Mouse (Mus musculus): ENCODE measurements at regions not wholly inside any gene's neighbourhood (a gene's known extent, or its start where the extent isn't known, plus 50 kb on each side); places are given as distances from the start of the nearest gene placed in this dataset.

DNA sequence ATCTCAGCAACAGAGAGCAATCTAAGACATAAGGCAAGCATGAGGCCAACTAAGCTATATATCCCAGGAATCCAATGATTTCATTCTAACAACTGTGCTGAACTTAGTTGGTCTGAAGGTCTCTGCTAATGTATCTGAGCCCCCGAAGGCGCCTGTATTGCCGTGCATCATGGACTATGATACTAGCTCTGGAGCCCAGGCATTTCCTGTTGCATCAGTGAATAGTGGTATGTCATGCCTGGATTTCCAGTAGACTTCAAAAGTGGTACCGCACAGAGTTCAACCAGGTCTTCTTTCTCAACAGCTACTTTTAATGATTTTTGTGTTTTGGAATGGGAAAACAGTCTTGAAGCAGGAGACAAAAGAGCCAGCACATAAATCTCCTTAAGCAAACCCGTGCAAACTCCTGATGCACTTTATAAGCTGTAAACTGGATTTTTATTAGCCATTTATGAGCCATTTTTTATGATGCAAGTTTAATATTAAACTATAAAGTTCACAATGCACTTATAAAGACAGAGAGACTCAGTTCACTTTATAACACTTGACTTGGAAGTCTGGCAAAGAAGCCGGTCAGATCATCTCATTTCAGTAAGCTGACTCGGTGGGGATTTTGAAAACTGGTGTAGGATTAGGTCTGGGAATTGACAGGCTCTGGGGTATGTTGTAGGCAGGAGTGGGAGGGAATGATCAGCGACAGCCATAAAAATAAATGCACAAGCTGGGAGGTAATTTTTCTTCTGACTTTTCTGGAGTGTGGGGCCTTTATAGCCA lies 646.8 kb upstream of the Auts2 start:
- Histone ChIP-seq H3K9me3 (replicated peaks) (no peaks in the 10 kb centered on the region), H3K36me3 (no peaks in the 10 kb centered on the region), H3K9ac (no peak overlapping the region), H3K27ac (no peak overlapping the region), H3K4me2 (no peak overlapping the region), H3K4me1 (replicated peaks) (no peaks in the 10 kb centered on the region), H3K27me3 (no peaks in the 10 kb centered on the region), H3K4me3 (replicated peaks) (no peak overlapping the region)
- WGBS (ENCODE audit: insufficient replicate concordance), result 65% methylated on average over 8 of the region's 8 CpGs
- ATAC-seq (ENCODE audit: low read depth) (no peak), DNase-seq (no peak)

DNA sequence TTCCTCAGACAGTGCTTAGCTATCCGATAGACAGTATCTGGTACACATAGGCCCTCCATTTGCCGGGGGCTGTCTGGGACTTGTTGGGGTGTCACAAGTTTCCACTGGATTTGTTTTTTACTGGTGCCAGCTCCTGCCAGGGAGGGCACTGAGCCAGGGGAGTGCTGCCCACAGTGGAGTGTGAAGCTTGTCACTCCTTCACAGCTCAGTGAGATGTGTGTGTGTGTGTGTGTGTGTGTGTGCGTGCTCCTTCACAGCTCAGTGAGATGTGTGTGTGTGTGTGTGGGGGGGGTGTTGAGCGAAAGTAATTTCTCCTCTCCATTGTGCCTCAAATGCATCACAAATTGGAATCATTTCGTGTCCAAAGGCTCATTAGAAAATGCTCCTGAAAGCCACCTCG lies 632.5 kb upstream of the Auts2 start:
- no peak for ATAC-seq (ENCODE audit: low read depth)
- no peak for DNase-seq
- Histone ChIP-seq H3K9ac (no peak overlapping the region), H3K27me3 (no peaks in the 10 kb centered on the region), H3K27ac (no peak overlapping the region), H3K36me3 (no peaks in the 10 kb centered on the region), H3K4me2 (no peak overlapping the region), H3K4me1 (replicated peaks) (no peaks in the 10 kb centered on the region), H3K4me3 (replicated peaks) (no peak overlapping the region), H3K9me3 (replicated peaks) (no peaks in the 10 kb centered on the region)
- WGBS (ENCODE audit: insufficient replicate concordance), result 66% methylated on average over 6 of the region's 6 CpGs

DNA sequence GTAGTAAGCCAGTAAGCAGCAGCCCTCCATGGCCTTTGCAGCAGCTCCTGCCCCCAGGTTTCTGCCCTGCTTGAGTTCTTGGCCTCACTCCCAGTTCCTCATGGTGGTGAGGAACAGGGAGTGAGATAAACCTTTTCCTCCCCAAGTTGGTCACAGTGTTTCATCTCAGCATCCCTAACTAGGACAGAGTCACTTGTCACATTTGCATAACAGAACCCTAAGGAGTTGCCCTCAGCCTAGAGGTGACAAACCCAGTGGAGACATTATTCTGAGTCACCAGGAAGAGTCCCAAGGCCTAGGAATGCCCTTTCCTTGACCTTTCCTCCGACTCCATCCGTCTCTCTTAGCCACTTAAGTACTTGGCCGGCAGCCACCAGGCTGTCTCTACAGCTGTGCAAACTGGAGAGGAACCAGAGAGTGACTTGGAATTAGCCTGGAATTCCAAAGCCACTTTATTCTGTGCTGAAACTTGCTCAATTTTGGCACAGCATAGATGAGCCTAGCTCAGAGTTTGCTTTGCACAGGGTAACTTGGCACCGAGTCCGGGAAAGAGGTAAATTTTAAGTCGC lies 630.1 kb upstream of the Auts2 start:
- no peak for ATAC-seq (ENCODE audit: low read depth)
- no peak overlapping the region for H3K4me2 ChIP-seq
- H3K27me3 ChIP-seq, result no peaks in the 10 kb centered on the region
- no peaks in the 10 kb centered on the region for H3K4me1 ChIP-seq (replicated peaks)
- no peak overlapping the region for H3K4me3 ChIP-seq (replicated peaks)
- 56% methylated on average over 6 of the region's 6 CpGs for whole genome bisulfite sequencing (ENCODE audit: insufficient replicate concordance)
- no peak for DNase-seq
- H3K27ac ChIP-seq, result no peak overlapping the region
- no peaks in the 10 kb centered on the region for H3K36me3 ChIP-seq
- no peaks in the 10 kb centered on the region for H3K9me3 ChIP-seq (replicated peaks)
- no peak overlapping the region for H3K9ac ChIP-seq

DNA sequence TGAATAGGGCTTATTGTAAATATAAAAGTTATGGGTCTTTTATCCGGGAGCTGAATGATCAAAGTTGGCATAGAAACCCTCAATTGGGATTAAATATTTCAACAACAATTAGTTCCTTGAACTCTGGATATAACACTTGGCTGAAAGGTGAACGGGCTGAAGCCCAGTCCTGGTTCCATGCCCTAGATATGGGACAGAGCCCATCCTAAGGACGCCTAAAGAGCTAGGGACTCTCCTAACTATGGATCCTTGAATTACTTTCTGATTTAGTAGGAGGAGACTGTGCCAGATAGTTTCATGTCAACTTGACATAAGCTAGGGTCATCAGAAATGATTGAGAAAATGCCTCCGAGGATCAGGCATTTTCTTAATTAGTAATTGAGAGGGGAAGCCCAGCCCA lies 629.5 kb upstream of the Auts2 start:
- Histone ChIP-seq H3K9ac (no peak overlapping the region), H3K9me3 (replicated peaks) (no peaks in the 10 kb centered on the region), H3K27ac (no peak overlapping the region), H3K27me3 (no peaks in the 10 kb centered on the region), H3K36me3 (no peaks in the 10 kb centered on the region), H3K4me3 (replicated peaks) (no peak overlapping the region), H3K4me1 (replicated peaks) (no peaks in the 10 kb centered on the region), H3K4me2 (no peak overlapping the region)
- 54% methylated on average over 4 of the region's 4 CpGs for WGBS (ENCODE audit: insufficient replicate concordance)
- ATAC-seq (ENCODE audit: low read depth) (no peak), DNase-seq (no peak)

DNA sequence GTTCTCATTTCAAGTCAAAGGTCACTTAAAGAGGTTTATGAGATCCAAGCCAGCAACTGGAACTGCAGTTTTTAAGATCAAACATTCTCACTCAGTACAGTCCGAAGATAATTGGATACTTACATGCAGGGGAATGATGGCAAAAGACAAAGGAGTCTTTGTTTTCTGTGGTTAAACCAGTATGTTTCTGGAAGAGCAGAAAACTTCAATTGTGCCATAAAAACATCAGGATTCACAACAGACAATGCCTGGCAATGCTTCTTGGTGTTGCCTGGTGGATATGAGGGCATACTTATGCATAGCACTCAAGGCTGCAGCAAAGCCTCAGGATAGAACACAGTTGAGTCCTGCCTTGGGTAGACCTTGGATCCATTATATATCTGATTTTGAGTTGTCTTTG lies 628.1 kb upstream of the Auts2 start:
- no peaks in the 10 kb centered on the region for H3K36me3 ChIP-seq
- H3K27me3 ChIP-seq, result no peaks in the 10 kb centered on the region
- H3K9ac ChIP-seq, result no peak overlapping the region
- no peaks in the 10 kb centered on the region for H3K4me1 ChIP-seq (replicated peaks)
- no peak overlapping the region for H3K4me2 ChIP-seq
- H3K27ac ChIP-seq, result no peak overlapping the region
- DNase-seq (no peak), ATAC-seq (ENCODE audit: low read depth) (no peak)
- no peak overlapping the region for H3K4me3 ChIP-seq (replicated peaks)
- no peaks in the 10 kb centered on the region for H3K9me3 ChIP-seq (replicated peaks)
- 49% methylated on average over 1 of the region's 1 CpGs for WGBS (ENCODE audit: insufficient replicate concordance)

DNA sequence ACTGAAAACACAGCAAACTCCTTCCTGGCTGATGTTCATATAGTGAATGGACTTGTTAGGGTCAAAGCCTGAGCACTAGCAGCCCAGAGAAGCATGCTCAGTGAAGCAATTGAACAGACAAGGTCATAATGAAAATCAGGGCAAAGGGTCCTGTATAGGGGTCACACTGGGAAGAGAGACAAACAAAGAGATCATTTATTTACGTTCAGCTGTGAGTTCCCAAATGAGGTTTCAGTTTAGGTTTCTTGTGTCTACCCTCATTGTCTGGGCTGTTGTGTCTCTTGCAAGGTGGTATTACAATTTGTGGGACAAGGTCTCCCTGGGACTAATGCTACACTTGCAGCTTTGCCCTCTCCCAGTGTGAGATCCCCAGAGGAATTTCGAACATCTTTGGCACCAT lies 624.4 kb upstream of the Auts2 start:
- 50% methylated on average over 2 of the region's 2 CpGs for WGBS (ENCODE audit: insufficient replicate concordance)
- H3K27ac ChIP-seq, result no peak overlapping the region
- H3K9ac ChIP-seq, result no peak overlapping the region
- no peak for ATAC-seq (ENCODE audit: low read depth)
- DNase-seq, result no peak
- H3K4me1 ChIP-seq (replicated peaks), result no peaks in the 10 kb centered on the region
- H3K4me3 ChIP-seq (replicated peaks), result no peak overlapping the region
- H3K9me3 ChIP-seq (replicated peaks), result 0 out of 2 replicates have a peak, but pooled peaks cover 11% of the 10 kb centered on the region
- H3K27me3 ChIP-seq, result no peaks in the 10 kb centered on the region
- H3K4me2 ChIP-seq, result no peak overlapping the region
- H3K36me3 ChIP-seq, result no peaks in the 10 kb centered on the region

DNA sequence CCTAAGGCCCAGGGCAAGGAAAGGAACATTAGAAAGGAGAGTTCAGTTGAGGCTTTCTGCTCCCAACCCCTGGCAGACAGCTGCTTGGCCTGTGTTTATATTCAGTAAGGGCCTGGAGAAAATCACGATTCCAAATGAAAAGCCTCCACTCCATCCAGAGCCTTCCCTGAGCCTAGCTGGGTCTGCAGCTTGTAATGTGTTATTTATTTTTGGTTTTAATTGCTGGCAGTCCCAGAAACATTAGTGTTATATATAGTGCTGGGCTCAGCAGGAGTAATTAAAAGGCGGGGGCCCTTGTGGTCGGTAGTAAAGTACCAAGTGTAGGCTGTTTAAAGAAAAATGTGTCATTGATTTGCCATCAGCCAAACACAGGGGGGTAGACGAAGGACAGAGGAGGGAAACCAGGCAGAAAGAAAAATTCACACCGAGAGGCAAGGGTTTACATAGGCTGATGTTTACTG lies 623.9 kb upstream of the Auts2 start:
- H3K9ac ChIP-seq, result no peak overlapping the region
- H3K4me3 ChIP-seq (replicated peaks), result no peak overlapping the region
- H3K27ac ChIP-seq, result no peak overlapping the region
- no peak for DNase-seq
- H3K9me3 ChIP-seq (replicated peaks), result 0 out of 2 replicates have a peak, but pooled peaks cover 11% of the 10 kb centered on the region
- H3K4me2 ChIP-seq, result no peak overlapping the region
- 41% methylated on average over 5 of the region's 5 CpGs for WGBS (ENCODE audit: insufficient replicate concordance)
- no peaks in the 10 kb centered on the region for H3K36me3 ChIP-seq
- ATAC-seq (ENCODE audit: low read depth), result no peak
- H3K4me1 ChIP-seq (replicated peaks), result no peaks in the 10 kb centered on the region
- H3K27me3 ChIP-seq, result no peaks in the 10 kb centered on the region

DNA sequence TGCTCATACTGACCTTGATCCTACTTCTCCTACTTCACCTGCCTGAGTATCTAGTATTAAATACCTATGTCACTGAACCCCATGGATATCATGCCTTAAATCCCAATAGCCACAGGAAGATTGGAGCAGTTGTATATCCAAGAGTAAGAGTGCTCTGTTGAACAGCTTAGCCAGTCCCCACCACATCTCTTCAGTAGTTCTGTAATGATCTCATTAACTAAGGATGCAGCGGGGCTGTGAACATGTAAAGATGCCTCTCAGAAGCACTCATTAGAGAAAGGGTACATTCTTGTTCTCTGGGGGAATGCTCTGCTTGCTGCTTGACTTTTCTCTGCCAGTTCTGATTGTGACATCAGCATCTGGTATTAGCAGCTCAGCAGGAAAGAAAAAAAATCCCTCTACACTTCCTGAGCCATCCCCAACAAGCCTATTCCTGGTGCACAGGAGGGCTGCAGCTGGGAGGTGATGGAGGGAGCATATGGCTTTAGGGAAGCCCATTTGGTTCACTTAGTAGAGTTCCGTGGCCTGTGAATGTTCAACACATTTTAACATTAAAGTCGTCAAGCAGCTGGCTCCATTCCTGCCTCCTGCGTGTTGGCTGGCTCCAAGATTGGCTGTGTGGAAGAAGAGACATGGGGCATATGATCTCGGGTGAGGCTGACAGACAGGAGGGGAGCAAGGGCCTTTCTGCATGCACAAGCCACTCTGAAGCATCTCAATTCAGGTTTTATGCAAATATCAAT lies 613.1 kb upstream of the Auts2 start:
- Histone ChIP-seq H3K36me3 (no peaks in the 10 kb centered on the region), H3K4me3 (replicated peaks) (no peak overlapping the region), H3K27me3 (no peaks in the 10 kb centered on the region), H3K27ac (no peak overlapping the region), H3K4me1 (replicated peaks) (no peaks in the 10 kb centered on the region), H3K4me2 (no peak overlapping the region), H3K9ac (no peak overlapping the region), H3K9me3 (replicated peaks) (peaks cover 4% of the 10 kb centered on the region; the same call in 1 of the 2 replicates)
- WGBS (ENCODE audit: insufficient replicate concordance), result 41% methylated on average over 5 of the region's 5 CpGs
- DNase-seq, result no peak
- no peak for ATAC-seq (ENCODE audit: low read depth)

DNA sequence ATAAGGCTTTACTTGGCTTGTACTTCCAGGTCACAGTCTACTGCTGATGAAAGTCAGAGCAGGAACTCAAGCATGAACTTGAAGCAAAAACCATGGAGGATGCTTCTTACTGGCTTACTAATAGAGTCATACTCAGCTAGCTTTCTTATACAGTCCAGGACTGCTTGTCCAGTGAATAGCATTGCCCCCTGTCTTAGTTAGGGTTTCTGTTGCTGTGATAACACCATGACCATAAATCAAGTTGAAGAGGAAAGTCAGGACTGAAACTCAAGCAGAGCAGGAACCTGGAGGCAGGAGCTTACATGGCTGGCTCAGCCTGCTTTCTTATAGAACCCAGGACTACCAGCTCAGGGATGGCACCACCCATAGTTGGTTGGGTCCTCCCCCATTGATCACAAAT lies 602.9 kb upstream of the Auts2 start:
- H3K9ac ChIP-seq, result no peak overlapping the region
- no peaks in the 10 kb centered on the region for H3K4me1 ChIP-seq (replicated peaks)
- H3K27ac ChIP-seq, result no peak overlapping the region
- no peaks in the 10 kb centered on the region for H3K36me3 ChIP-seq
- H3K4me3 ChIP-seq (replicated peaks), result no peak overlapping the region
- H3K27me3 ChIP-seq, result no peaks in the 10 kb centered on the region
- DNase-seq (no peak), ATAC-seq (ENCODE audit: low read depth) (no peak)
- no peaks in the 10 kb centered on the region for H3K9me3 ChIP-seq (replicated peaks)
- H3K4me2 ChIP-seq, result no peak overlapping the region

DNA sequence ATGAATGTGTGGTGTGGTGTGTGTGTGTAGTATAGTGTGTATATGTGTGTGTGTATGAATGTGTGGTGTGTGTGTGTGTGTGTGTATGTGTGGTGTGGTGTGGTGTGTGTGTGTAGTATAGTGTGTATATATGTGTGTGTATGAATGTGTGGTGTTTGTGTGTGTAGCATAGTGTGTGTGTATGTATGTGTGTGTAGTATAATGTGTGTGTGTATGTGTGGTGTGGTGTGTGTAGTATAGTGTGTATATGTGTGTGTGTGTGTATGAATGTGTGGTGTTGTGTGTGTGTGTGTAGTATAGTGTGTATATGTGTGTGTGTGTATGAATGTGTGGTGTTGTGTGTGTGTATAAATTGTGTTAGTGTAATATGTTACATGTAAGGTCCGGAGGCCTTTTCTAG lies 600.5 kb upstream of the Auts2 start:
- Histone ChIP-seq H3K27ac (no peak overlapping the region), H3K9me3 (replicated peaks) (0 out of 2 replicates have a peak, but pooled peaks cover 3% of the 10 kb centered on the region), H3K4me3 (replicated peaks) (no peak overlapping the region), H3K27me3 (no peaks in the 10 kb centered on the region), H3K4me2 (no peak overlapping the region), H3K4me1 (replicated peaks) (no peaks in the 10 kb centered on the region), H3K36me3 (no peaks in the 10 kb centered on the region), H3K9ac (no peak overlapping the region)
- ATAC-seq (ENCODE audit: low read depth), result no peak
- WGBS (ENCODE audit: insufficient replicate concordance), result 77% methylated on average over 1 of the region's 1 CpGs
- no peak for DNase-seq

DNA sequence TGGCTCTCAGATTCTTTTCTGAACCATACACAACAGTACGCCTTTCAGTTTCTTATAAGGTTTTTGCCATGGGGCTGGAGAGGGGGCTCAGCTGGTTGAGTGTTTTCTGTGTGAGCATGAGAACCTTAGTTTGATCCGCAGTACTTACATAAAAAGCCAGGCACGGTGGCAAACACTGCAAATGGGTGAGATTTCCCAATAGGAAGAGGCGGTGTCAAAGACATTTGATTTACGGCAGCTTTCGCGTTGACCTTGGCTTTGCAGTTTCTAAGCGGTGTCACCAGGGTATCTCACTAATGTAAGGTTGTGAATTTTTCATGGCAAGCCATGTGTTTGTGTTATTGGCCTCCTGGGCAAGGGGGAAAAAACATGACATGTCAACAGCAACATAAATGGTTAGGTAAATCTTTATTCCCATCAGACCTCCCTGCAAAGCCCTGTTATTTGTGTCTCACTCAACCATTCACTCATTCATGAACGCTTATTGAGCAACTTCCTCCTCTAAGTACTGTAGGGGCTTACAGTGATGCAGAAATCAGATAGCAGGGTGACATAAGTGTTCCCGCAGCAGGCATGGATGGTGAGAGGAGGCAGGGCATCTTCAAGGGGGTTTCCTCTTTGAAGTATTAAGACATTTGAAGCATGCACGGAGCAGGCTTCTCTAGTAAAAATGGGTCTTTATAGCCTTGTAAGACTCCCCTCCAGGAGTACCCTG lies 599.4 kb upstream of the Auts2 start:
- ATAC-seq (ENCODE audit: low read depth), result no peak
- WGBS (ENCODE audit: insufficient replicate concordance), result 42% methylated on average over 11 of the region's 11 CpGs

More for the DNA sequence above, 599.4 kb upstream of the Auts2 start:
- DNase-seq, result no peak
- no peak overlapping the region for H3K27ac ChIP-seq
- 0 out of 2 replicates have a peak, but pooled peaks cover 3% of the 10 kb centered on the region for H3K9me3 ChIP-seq (replicated peaks)
- no peaks in the 10 kb centered on the region for H3K27me3 ChIP-seq
- no peak overlapping the region for H3K9ac ChIP-seq
- H3K36me3 ChIP-seq, result no peaks in the 10 kb centered on the region
- H3K4me2 ChIP-seq, result no peak overlapping the region
- no peaks in the 10 kb centered on the region for H3K4me1 ChIP-seq (replicated peaks)
- no peak overlapping the region for H3K4me3 ChIP-seq (replicated peaks)

All from liver, embryonic 13.5 days (tissue).